ENCODE assay signal across 31 mouse cellular contexts in genomic region chr12:17618300-17618699, GRCm38 (mm10).
"Had no signal": no experiment of that assay in that cellular context is flagged by ENCODE, and none has a peak within 500 bp of the region (broad histone marks: within the 10 kb centered on the region; RNA-seq: fewer than 3 reads in every experiment).

No protein-coding gene starts in this region.

- H3K4me3 ChIP-seq: gastrocnemius, adult 2 months; heart, adult 2 months; heart, embryonic 13.5 days; heart, embryonic 15.5 days; hindbrain, embryonic 10.5 days; hindbrain, embryonic 12.5 days; kidney, embryonic 15.5 days; left cerebral cortex, adult 2 months; limb, embryonic 12.5 days; liver, embryonic 13.5 days; liver, embryonic 15.5 days had no signal

- H3K36me3 ChIP-seq: heart, embryonic 13.5 days; heart, embryonic 15.5 days; hindbrain, embryonic 10.5 days; hindbrain, embryonic 12.5 days; kidney, embryonic 15.5 days; limb, embryonic 12.5 days; liver, embryonic 13.5 days; liver, embryonic 15.5 days had no signal

- DNase-seq: gastrocnemius, adult 2 months; gastrocnemius, postnatal 10 days; gastrocnemius, postnatal 25 days; heart, adult 11 months; heart, adult 2 months; heart, postnatal 14 days; heart, postnatal 36 days; kidney, adult 11 months; kidney, adult 2 months; kidney, adult 9 months; kidney, postnatal 14 days; kidney, postnatal 36 days; layer of hippocampus, adult 9-11 months; layer of hippocampus, postnatal 36 days; left cerebral cortex, postnatal 4 days; liver; liver, embryonic 13.5 days had no signal

- ATAC-seq: hindbrain, embryonic 16.5 days; intestine, embryonic 16.5 days had no signal

- H3K9ac ChIP-seq: heart, embryonic 13.5 days; heart, embryonic 15.5 days; hindbrain, embryonic 12.5 days; hindbrain, embryonic 14.5 days; kidney, embryonic 15.5 days; limb, embryonic 12.5 days; liver, embryonic 13.5 days; liver, embryonic 15.5 days had no signal

- H3K9me3 ChIP-seq: heart, embryonic 13.5 days; heart, embryonic 15.5 days; hindbrain, embryonic 10.5 days; hindbrain, embryonic 12.5 days; kidney, embryonic 15.5 days; limb, embryonic 12.5 days; liver, embryonic 13.5 days; liver, embryonic 15.5 days had no signal

- H3K27me3 ChIP-seq: hindbrain, embryonic 12.5 days; kidney, embryonic 15.5 days; limb, embryonic 12.5 days; liver, embryonic 13.5 days; liver, embryonic 15.5 days had no signal

- H3K4me2 ChIP-seq: heart, embryonic 11.5 days; heart, embryonic 13.5 days; heart, embryonic 15.5 days; hindbrain, embryonic 12.5 days; hindbrain, embryonic 14.5 days; kidney, embryonic 15.5 days; limb, embryonic 12.5 days; liver, embryonic 11.5 days; liver, embryonic 13.5 days; liver, embryonic 15.5 days had no signal

- H3K4me1 ChIP-seq: heart, embryonic 13.5 days; heart, embryonic 15.5 days; liver, embryonic 13.5 days; liver, embryonic 15.5 days had no signal

- H3K27ac ChIP-seq: gastrocnemius, adult 2 months; heart, adult 2 months; heart, embryonic 13.5 days; heart, embryonic 15.5 days; hindbrain, embryonic 10.5 days; hindbrain, embryonic 12.5 days; hindbrain, embryonic 14.5 days; kidney, embryonic 15.5 days; kidney, postnatal 0 days; left cerebral cortex, adult 2 months; limb, embryonic 12.5 days; liver, embryonic 13.5 days; liver, embryonic 15.5 days had no signal
